13 mouse cellular contexts compared by ENCODE assay signal in the genomic region with DNA sequence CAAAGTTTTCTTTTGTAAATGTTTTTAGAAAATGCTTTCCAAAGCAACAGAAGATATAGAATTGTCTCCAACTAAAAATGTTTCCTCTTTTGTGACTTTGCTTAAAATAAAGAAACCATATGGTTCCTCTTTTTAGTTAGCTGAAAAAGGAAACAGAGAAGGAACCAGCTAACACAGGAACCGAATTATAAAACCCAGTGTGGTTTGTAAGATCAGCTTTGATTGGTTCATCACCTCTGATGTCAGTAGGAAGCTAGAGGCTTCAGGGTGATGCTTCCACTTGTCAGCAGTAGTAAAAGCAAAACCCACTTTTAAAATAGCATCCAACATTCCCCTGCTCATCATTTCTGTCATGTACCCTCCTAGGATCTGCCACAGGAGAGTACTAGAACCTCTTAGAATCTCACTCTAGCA. TPM values are rescaled to one million over a fixed set of nuclear protein-coding genes. Genes with fewer than 3 reads are reported as not detected.
DNase-seq lines count a peak whose midpoint lies in the region; ATAC-seq and TF ChIP-seq lines count a peak whose summit lies in the region.
"Had no signal": no experiment of that assay in that cellular context is flagged by ENCODE, and none has a peak within 500 bp of the region (broad histone marks: within the 10 kb centered on the region; RNA-seq: fewer than 3 reads in every experiment).

No protein-coding gene starts in this region.

- peaks cover 4% of the 10 kb centered on the region; the same call in 1 of the 2 replicates for H3K4me1 ChIP-seq in liver, adult 2 months (ENCODE audit: control insufficient read depth, insufficient read depth, low read length)
- peaks cover 74% of the 10 kb centered on the region for H3K4me1 ChIP-seq in megakaryocyte, embryonic 14.5 days
- no peaks in the 10 kb centered on the region for H3K4me1 ChIP-seq in forebrain, embryonic 14.5 days (ENCODE audit: control insufficient read depth, insufficient read depth, low read length)
- H3K4me1 ChIP-seq: heart, embryonic 10.5 days; midbrain, embryonic 10.5 days had no signal

- H3K9ac ChIP-seq in liver, adult 2 months (ENCODE audit: low read depth, low read length), result no peak overlapping the region
- H3K9ac ChIP-seq in forebrain, embryonic 14.5 days (ENCODE audit: low read length), result no peak overlapping the region

- no peak overlapping the region for H3K27ac ChIP-seq in liver, adult 2 months (replicated peaks; ENCODE audit: insufficient read depth, low read depth, low read length)
- H3K27ac ChIP-seq in forebrain, embryonic 14.5 days (ENCODE audit: low read depth, low read length), result no peak overlapping the region
- H3K27ac ChIP-seq: heart, embryonic 10.5 days; kidney, postnatal 0 days; midbrain, embryonic 10.5 days had no signal

- H3K79me2 ChIP-seq in liver, adult 2 months (ENCODE audit: control insufficient read depth, insufficient read depth, low read length), result no peaks in the 10 kb centered on the region; the same call in 1 of the 2 replicates

- TF ChIP-seq POLR2A in liver, adult 2 months (IDR thresholded peaks at IDR 0.05; ENCODE audit: extremely low read depth, insufficient read depth, low read length), result no peak

- ATAC-seq in erythroblast, adult 5-6 weeks (replicated peaks; ENCODE audit: low FRiP score, poor library complexity, severe bottlenecking), result no peak
- no peak for ATAC-seq in forebrain, embryonic 14.5 days

- no peak for TF ChIP-seq CTCF in liver, adult 2 months (IDR thresholded peaks at IDR 0.05; ENCODE audit: low read depth, low read length)

- no peak overlapping the region for H3K4me2 ChIP-seq in forebrain, embryonic 14.5 days (ENCODE audit: low read length)

- WGBS in liver, adult 2 months, result 54% methylated on average over 1 of the region's 1 CpGs
- 77% methylated on average over 1 of the region's 1 CpGs for WGBS in forebrain, embryonic 14.5 days

- H3K36me3 ChIP-seq in liver, adult 2 months (ENCODE audit: control insufficient read depth, insufficient read depth, low read length), result peaks cover 2% of the 10 kb centered on the region; the same call in 1 of the 2 replicates
- peaks cover 46% of the 10 kb centered on the region for H3K36me3 ChIP-seq in megakaryocyte, embryonic 14.5 days (replicated peaks; ENCODE audit: low read length)
- H3K36me3 ChIP-seq in forebrain, embryonic 14.5 days (ENCODE audit: control insufficient read depth, insufficient read depth, low read length), result no peaks in the 10 kb centered on the region
- H3K36me3 ChIP-seq: heart, embryonic 10.5 days had no signal

- no peak overlapping the region for H3K4me3 ChIP-seq in liver, adult 2 months (ENCODE audit: insufficient read depth, low read depth, low read length)
- H3K4me3 ChIP-seq in megakaryocyte, embryonic 14.5 days (replicated peaks), result peak overlapping the region; percentile 78
- no peak overlapping the region for H3K4me3 ChIP-seq in forebrain, embryonic 14.5 days (ENCODE audit: low read depth, low read length)
- H3K4me3 ChIP-seq: heart, embryonic 10.5 days; midbrain, embryonic 10.5 days had no signal

- no peaks in the 10 kb centered on the region for H3K27me3 ChIP-seq in liver, adult 2 months (ENCODE audit: control insufficient read depth, insufficient read depth, low read length)
- no peaks in the 10 kb centered on the region for H3K27me3 ChIP-seq in megakaryocyte, embryonic 14.5 days (replicated peaks)
- no peaks in the 10 kb centered on the region for H3K27me3 ChIP-seq in forebrain, embryonic 14.5 days (replicated peaks; ENCODE audit: control insufficient read depth, insufficient read depth, low read length)

- H3K9me3 ChIP-seq in megakaryocyte, embryonic 14.5 days, result no peaks in the 10 kb centered on the region
- no peaks in the 10 kb centered on the region for H3K9me3 ChIP-seq in forebrain, embryonic 14.5 days (replicated peaks; ENCODE audit: control insufficient read depth, low read length)
- H3K9me3 ChIP-seq: heart, embryonic 10.5 days; midbrain, embryonic 10.5 days had no signal

- peak; percentile 60 for DNase-seq in liver, adult 2 months (ENCODE audit: extremely low read depth, low read depth, low spot score)
- no peak for DNase-seq in liver
- peak; percentile 85 for DNase-seq in CD4-positive, CD25-positive, alpha-beta regulatory T cell, adult 2 months (ENCODE audit: low read depth, low spot score)
- DNase-seq in T-cell, adult 2 months (ENCODE audit: low spot score), result peak; percentile 74
- DNase-seq in forebrain, embryonic 14.5 days (ENCODE audit: low spot score), result no peak
- DNase-seq: adrenal gland, postnatal 14 days; right cerebral cortex, postnatal 4 days had no signal

RNA-seq across cellular contexts. Expression of gene Evi2b, which starts 3.7 kb away (rescaled TPM):
- total RNA-seq in liver, adult 2 months (2014; rRNA removed), result 0.54 and 0.65 TPM in 2 replicates
- polyA plus RNA-seq in liver, adult 2 months (2012; rRNA removed), result 1.1 and 2.6 TPM in 2 replicates
- 5.5 and 13.5 TPM in 2 replicates for polyA plus RNA-seq in megakaryocyte, embryonic 14.5 days (2012; ENCODE audit: insufficient read depth, low replicate concordance)
- 87.4 and 139 TPM in 2 replicates for total RNA-seq in erythroblast, adult 5-6 weeks (2015; ENCODE audit: low replicate concordance)
- total RNA-seq in erythroblast, adult 5-6 weeks (2017; ENCODE audit: low replicate concordance), result 22.6 and 43.6 TPM in 2 replicates
- 0.24 TPM in 1 of 2 replicates, not detected in the other for polyA plus RNA-seq in forebrain, embryonic 14.5 days (2014; fragmentation: Nextera tagmentation; extraction: Ambion mirVana)
- polyA plus RNA-seq: embryonic facial prominence, embryonic 11.5 days; midbrain, embryonic 10.5 days had no signal

RNA-seq across cellular contexts. Expression of gene Evi2, which starts 10.5 kb away (rescaled TPM):
- total RNA-seq in liver, adult 2 months (2014; rRNA removed), result 0.13 and 0.18 TPM in 2 replicates
- 0.04 and 0.23 TPM in 2 replicates for polyA plus RNA-seq in liver, adult 2 months (2012; rRNA removed)
- polyA plus RNA-seq in megakaryocyte, embryonic 14.5 days (2012; ENCODE audit: insufficient read depth, low replicate concordance), result 0.41 TPM in 1 of 2 replicates, not detected in the other
- total RNA-seq in erythroblast, adult 5-6 weeks (2015; ENCODE audit: low replicate concordance), result 27.2 and 37.9 TPM in 2 replicates
- 2.9 and 4.3 TPM in 2 replicates for total RNA-seq in erythroblast, adult 5-6 weeks (2017; ENCODE audit: low replicate concordance)
- polyA plus RNA-seq in forebrain, embryonic 14.5 days (2014; fragmentation: Nextera tagmentation; extraction: Ambion mirVana), result 0.24 and 0.48 TPM in 2 replicates
- total RNA-seq: adrenal gland, postnatal 14 days had no signal

RNA-seq across cellular contexts. Expression of gene Evi2a, which starts 10.5 kb away (rescaled TPM):
- 2.1 and 2.6 TPM in 2 replicates for total RNA-seq in liver, adult 2 months (2014; rRNA removed)
- 0.72 and 1.5 TPM in 2 replicates for polyA plus RNA-seq in liver, adult 2 months (2012; rRNA removed)
- polyA plus RNA-seq in megakaryocyte, embryonic 14.5 days (2012; ENCODE audit: insufficient read depth, low replicate concordance), result 2.0 TPM in 1 of 2 replicates, not detected in the other
- total RNA-seq in erythroblast, adult 5-6 weeks (2015; ENCODE audit: low replicate concordance), result 25.9 and 29.2 TPM in 2 replicates
- total RNA-seq in erythroblast, adult 5-6 weeks (2017; ENCODE audit: low replicate concordance), result 17.4 and 19.7 TPM in 2 replicates
- 1.9 and 2.8 TPM in 2 replicates for polyA plus RNA-seq in forebrain, embryonic 14.5 days (2014; fragmentation: Nextera tagmentation; extraction: Ambion mirVana)

RNA-seq across cellular contexts. Expression of gene Omg, which starts 16.0 kb away (rescaled TPM):
- not detected in 2 replicates for total RNA-seq in liver, adult 2 months (2014; rRNA removed)
- polyA plus RNA-seq in liver, adult 2 months (2012; rRNA removed), result not detected in 2 replicates
- not detected in 2 replicates for polyA plus RNA-seq in megakaryocyte, embryonic 14.5 days (2012; ENCODE audit: insufficient read depth, low replicate concordance)
- total RNA-seq in erythroblast, adult 5-6 weeks (2015; ENCODE audit: low replicate concordance), result not detected in 2 replicates
- total RNA-seq in erythroblast, adult 5-6 weeks (2017; ENCODE audit: low replicate concordance), result not detected in 2 replicates
- 3.4 and 4.4 TPM in 2 replicates for polyA plus RNA-seq in forebrain, embryonic 14.5 days (2014; fragmentation: Nextera tagmentation; extraction: Ambion mirVana)

Comparison
In these comparisons a context has a peak if more than half of its experiments do, and no peak if none do; other contexts are left out.
1. DNase-seq: peak in liver, adult 2 months (single experiment), CD4-positive, CD25-positive, alpha-beta regulatory T cell, adult 2 months (single experiment) and T-cell, adult 2 months (single experiment); none in liver (single experiment) and forebrain, embryonic 14.5 days (single experiment).